Mouse (Mus musculus): ENCODE results near the gene Gbf1. TPM values are rescaled to one million over a fixed set of nuclear protein-coding genes. Genes with fewer than 3 reads are reported as not detected.

The Gbf1 gene
- polyA plus RNA-seq, 1 experiment from 2014 or later: 71.8 TPM

- Histone ChIP-seq H3K27ac (replicated peaks; ENCODE audit: low read depth, low read length) (no peak overlapping the region), H3K4me3 (replicated peaks; ENCODE audit: low read depth, low read length) (peak overlapping the region; percentile 54; the same call in 1 of the 2 replicates), H3K36me3 (ENCODE audit: control insufficient read depth, insufficient read depth, low read length) (peaks cover 38% of the 10 kb centered on the region), H3K27me3 (ENCODE audit: control insufficient read depth, insufficient read depth, low read length) (peaks cover 53% of the 10 kb centered on the region), H3K9me3 (ENCODE audit: control insufficient read depth, low read length) (no peaks in the 10 kb centered on the region), H3K4me1 (ENCODE audit: control insufficient read depth, insufficient read depth, low read length) (peaks cover 31% of the 10 kb centered on the region), H3K9ac (replicated peaks; ENCODE audit: low read length) (peak overlapping the region; percentile 23; the same call in 1 of the 2 replicates), H3K4me2 (ENCODE audit: low read length) (peak overlapping the region; percentile 73)
- ATAC-seq (ENCODE audit: low FRiP score, low TSS enrichment) (no peak), DNase-seq (no peak)
- 48% methylated on average over 12 of the region's 12 CpGs for WGBS
Observed at GRCm38 (mm10) chr19:46315752-46316610, 163.7 kb downstream of the Gbf1 start.

GRCm38 (mm10) chr19:46316846-46317545 lies 164.7 kb downstream of the Gbf1 start:
- no peak for DNase-seq
- H3K4me1 ChIP-seq (ENCODE audit: control insufficient read depth, insufficient read depth, low read length): peaks cover 41% of the 10 kb centered on the region
- H3K36me3 ChIP-seq (ENCODE audit: control insufficient read depth, insufficient read depth, low read length): peaks cover 31% of the 10 kb centered on the region
- no peak for ATAC-seq (ENCODE audit: low FRiP score, low TSS enrichment)
- no peaks in the 10 kb centered on the region for H3K9me3 ChIP-seq (ENCODE audit: control insufficient read depth, low read length)
- H3K4me3 ChIP-seq (replicated peaks; ENCODE audit: low read depth, low read length): peak overlapping the region; percentile 54
- H3K9ac ChIP-seq (replicated peaks; ENCODE audit: low read length): peak overlapping the region; percentile 69
- WGBS: 27% methylated on average over 15 of the region's 15 CpGs
- H3K27me3 ChIP-seq (ENCODE audit: control insufficient read depth, insufficient read depth, low read length): peaks cover 53% of the 10 kb centered on the region
- peak overlapping the region; percentile 63; the same call in 1 of the 2 replicates for H3K27ac ChIP-seq (replicated peaks; ENCODE audit: low read depth, low read length)
- peak overlapping the region; percentile 73 for H3K4me2 ChIP-seq (ENCODE audit: low read length)

GRCm38 (mm10) chr19:46317546-46317885 lies 165.2 kb downstream of the Gbf1 start:
- Histone ChIP-seq H3K27me3 (ENCODE audit: control insufficient read depth, insufficient read depth, low read length) (peaks cover 53% of the 10 kb centered on the region), H3K4me3 (replicated peaks; ENCODE audit: low read depth, low read length) (peak overlapping the region; percentile 54), H3K36me3 (ENCODE audit: control insufficient read depth, insufficient read depth, low read length) (peaks cover 26% of the 10 kb centered on the region), H3K4me1 (ENCODE audit: control insufficient read depth, insufficient read depth, low read length) (peaks cover 46% of the 10 kb centered on the region), H3K27ac (replicated peaks; ENCODE audit: low read depth, low read length) (peak overlapping the region; percentile 63), H3K9me3 (ENCODE audit: control insufficient read depth, low read length) (no peaks in the 10 kb centered on the region), H3K9ac (replicated peaks; ENCODE audit: low read length) (peak overlapping the region; percentile 69), H3K4me2 (ENCODE audit: low read length) (peak overlapping the region; percentile 73)
- ATAC-seq (ENCODE audit: low FRiP score, low TSS enrichment) (no peak), DNase-seq (peak; percentile 64)
- WGBS: under 1% methylated on average over 47 of the region's 48 CpGs

- WGBS: 1% methylated on average over 38 of the region's 42 CpGs
- peak overlapping the region; percentile 73 for H3K4me2 ChIP-seq (ENCODE audit: low read length)
Observed at GRCm38 (mm10) chr19:46318031-46318471, 165.7 kb downstream of the Gbf1 start.

GRCm38 (mm10) chr19:46318586-46319378 lies 166.5 kb downstream of the Gbf1 start:
- Histone ChIP-seq H3K4me3 (replicated peaks; ENCODE audit: low read depth, low read length) (peak overlapping the region; percentile 54), H3K4me1 (ENCODE audit: control insufficient read depth, insufficient read depth, low read length) (peaks cover 52% of the 10 kb centered on the region), H3K9ac (replicated peaks; ENCODE audit: low read length) (no peak overlapping the region), H3K36me3 (ENCODE audit: control insufficient read depth, insufficient read depth, low read length) (peaks cover 18% of the 10 kb centered on the region), H3K27me3 (ENCODE audit: control insufficient read depth, insufficient read depth, low read length) (peaks cover 49% of the 10 kb centered on the region), H3K27ac (replicated peaks; ENCODE audit: low read depth, low read length) (0 out of 2 replicates have a peak overlapping the region, but pooled peaks have one; percentile 6), H3K9me3 (ENCODE audit: control insufficient read depth, low read length) (no peaks in the 10 kb centered on the region), H3K4me2 (ENCODE audit: low read length) (peak overlapping the region; percentile 73)
- DNase-seq (peak; percentile 87), ATAC-seq (ENCODE audit: low FRiP score, low TSS enrichment) (peak; percentile 41; the same call in 1 of the 2 replicates)
- WGBS: 11% methylated on average over 16 of the region's 16 CpGs

More at GRCm38 (mm10) chr19:46318031-46318471, 165.7 kb downstream of the Gbf1 start:
- H3K27ac ChIP-seq (replicated peaks; ENCODE audit: low read depth, low read length): peak overlapping the region; percentile 63
- peak; percentile 72 for DNase-seq
- H3K27me3 ChIP-seq (ENCODE audit: control insufficient read depth, insufficient read depth, low read length): peaks cover 53% of the 10 kb centered on the region
- H3K36me3 ChIP-seq (ENCODE audit: control insufficient read depth, insufficient read depth, low read length): peaks cover 23% of the 10 kb centered on the region
- peak overlapping the region; percentile 69 for H3K9ac ChIP-seq (replicated peaks; ENCODE audit: low read length)
- H3K4me3 ChIP-seq (replicated peaks; ENCODE audit: low read depth, low read length): peak overlapping the region; percentile 54
- ATAC-seq (ENCODE audit: low FRiP score, low TSS enrichment): no peak
- H3K9me3 ChIP-seq (ENCODE audit: control insufficient read depth, low read length): no peaks in the 10 kb centered on the region
- peaks cover 52% of the 10 kb centered on the region for H3K4me1 ChIP-seq (ENCODE audit: control insufficient read depth, insufficient read depth, low read length)

GRCm38 (mm10) chr19:46320076-46320785 lies 167.9 kb downstream of the Gbf1 start:
- Histone ChIP-seq H3K27ac (replicated peaks; ENCODE audit: low read depth, low read length) (0 out of 2 replicates have a peak overlapping the region, but pooled peaks have one; percentile 78), H3K9ac (replicated peaks; ENCODE audit: low read length) (no peak overlapping the region), H3K4me1 (ENCODE audit: control insufficient read depth, insufficient read depth, low read length) (peaks cover 59% of the 10 kb centered on the region), H3K27me3 (ENCODE audit: control insufficient read depth, insufficient read depth, low read length) (peaks cover 35% of the 10 kb centered on the region), H3K9me3 (ENCODE audit: control insufficient read depth, low read length) (no peaks in the 10 kb centered on the region), H3K36me3 (ENCODE audit: control insufficient read depth, insufficient read depth, low read length) (peaks cover 5% of the 10 kb centered on the region; the same call in 1 of the 2 replicates), H3K4me3 (replicated peaks; ENCODE audit: low read depth, low read length) (no peak overlapping the region), H3K4me2 (ENCODE audit: low read length) (no peak overlapping the region)
- 83% methylated on average over 8 of the region's 8 CpGs for WGBS
- ATAC-seq (ENCODE audit: low FRiP score, low TSS enrichment) (no peak), DNase-seq (no peak)

GRCm38 (mm10) chr19:46321101-46321943 lies 169.0 kb downstream of the Gbf1 start:
- whole genome bisulfite sequencing: 18% methylated on average over 6 of the region's 6 CpGs
- H3K9ac ChIP-seq (replicated peaks; ENCODE audit: low read length): no peak overlapping the region; the same call in 1 of the 2 replicates
- peaks cover 5% of the 10 kb centered on the region; the same call in 1 of the 2 replicates for H3K36me3 ChIP-seq (ENCODE audit: control insufficient read depth, insufficient read depth, low read length)
- H3K9me3 ChIP-seq (ENCODE audit: control insufficient read depth, low read length): no peaks in the 10 kb centered on the region
- ATAC-seq (ENCODE audit: low FRiP score, low TSS enrichment) (peak; percentile 74), DNase-seq (peak; percentile 86)
- H3K4me3 ChIP-seq (replicated peaks; ENCODE audit: low read depth, low read length): no peak overlapping the region
- H3K27me3 ChIP-seq (ENCODE audit: control insufficient read depth, insufficient read depth, low read length): peaks cover 24% of the 10 kb centered on the region
- H3K27ac ChIP-seq (replicated peaks; ENCODE audit: low read depth, low read length): peak overlapping the region; percentile 78
- peak overlapping the region; percentile 44 for H3K4me2 ChIP-seq (ENCODE audit: low read length)
- peaks cover 57% of the 10 kb centered on the region for H3K4me1 ChIP-seq (ENCODE audit: control insufficient read depth, insufficient read depth, low read length)

Data from midbrain, embryonic 14.5 days (tissue).